Mouse (Mus musculus) testis, postnatal 14 days (tissue): ENCODE data around the gene Ric3.

Source experiments
- DNase-seq: peaks from one replicate; pipeline ENCODE4 v3.0.0; 2021; ENCODE audit warnings: low spot score

The Ric3 gene

DNA sequence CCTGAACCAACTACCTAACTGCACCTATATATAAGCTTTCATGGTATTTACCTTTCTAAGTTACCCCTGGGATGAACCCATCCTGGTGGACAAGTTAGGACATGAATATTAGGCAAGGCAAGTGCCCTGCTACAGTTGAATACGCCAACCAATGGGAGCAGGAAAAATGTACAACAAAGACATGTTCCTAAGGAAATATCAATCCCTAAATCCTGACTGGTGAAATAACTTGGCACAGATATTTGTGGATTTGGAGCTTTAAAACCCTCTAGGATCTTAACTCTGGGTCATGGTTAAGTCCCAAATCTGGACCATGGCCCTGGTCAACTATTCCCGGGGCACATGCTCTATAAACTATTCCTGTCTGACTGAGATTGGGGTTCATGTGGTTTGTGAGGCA is 37.3 kb downstream of the Ric3 start:
- no peak for DNase-seq

DNA sequence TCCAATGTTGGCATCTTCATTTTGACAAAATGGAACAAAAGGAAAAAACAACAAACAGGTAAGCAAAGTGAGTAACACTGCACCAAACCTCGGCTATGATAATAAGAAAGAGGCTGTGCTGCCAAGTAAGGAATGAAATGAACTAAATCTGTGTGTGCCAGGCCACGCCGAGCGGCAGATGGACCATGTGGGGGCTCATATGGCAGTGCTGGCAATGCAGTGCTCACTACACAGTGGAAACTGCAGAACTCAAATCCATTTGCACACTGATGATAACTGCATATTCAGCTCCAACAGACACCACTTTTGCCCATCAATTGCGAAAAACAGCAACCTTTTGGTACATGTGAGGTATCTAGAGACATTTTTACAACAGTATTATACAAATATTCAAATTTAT is 43.7 kb downstream of the Ric3 start:
- no peak for DNase-seq

DNA sequence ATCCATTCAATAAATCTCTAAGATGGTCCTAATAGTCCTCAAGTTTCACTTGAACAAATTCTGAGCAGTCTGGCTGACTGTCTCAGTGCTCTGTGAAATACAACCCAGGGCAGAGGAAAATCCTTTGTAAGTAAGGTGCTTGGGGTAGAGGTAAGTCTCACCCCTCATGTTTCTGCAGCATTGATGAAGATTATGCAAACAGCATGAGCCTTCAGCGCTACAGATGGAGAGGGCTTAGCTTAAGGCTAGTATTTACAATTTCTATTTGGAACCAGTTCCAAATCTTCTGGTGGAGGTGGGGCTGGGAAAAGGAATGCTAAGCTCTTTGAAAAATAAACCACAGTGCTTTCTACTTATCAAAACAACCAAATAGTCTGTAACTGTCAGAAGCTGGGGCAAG is 44.1 kb downstream of the Ric3 start:
- no peak for DNase-seq

DNA sequence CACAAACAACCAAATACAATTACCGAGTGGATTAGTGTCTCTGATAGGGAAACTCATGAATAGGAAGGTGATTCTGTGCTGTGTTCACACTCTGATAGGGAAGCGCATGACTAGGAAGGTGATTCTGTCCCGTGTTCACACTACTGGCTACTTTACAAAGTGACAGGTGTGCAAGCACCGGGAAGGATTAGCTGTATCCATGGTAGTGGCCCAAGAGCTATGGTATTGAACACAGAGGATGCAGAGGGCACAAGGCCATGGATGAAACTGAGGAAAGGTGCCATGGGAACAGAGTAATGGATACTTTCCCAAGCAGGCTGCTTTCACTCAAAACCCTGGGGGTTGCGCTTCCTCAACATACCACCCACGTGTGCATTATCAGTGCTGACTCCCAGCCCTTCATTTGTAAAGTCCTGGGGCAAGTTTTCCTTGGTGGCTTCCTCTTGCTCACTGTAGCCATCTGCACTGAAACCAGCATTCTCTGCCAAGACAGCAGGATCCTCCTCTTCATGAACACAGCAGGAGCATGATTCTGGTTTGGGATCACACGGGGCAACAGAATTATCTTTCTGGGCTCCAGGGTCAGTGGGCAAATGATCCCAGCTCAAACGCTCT is 44.9 kb downstream of the Ric3 start:
- DNase-seq: no peak

DNA sequence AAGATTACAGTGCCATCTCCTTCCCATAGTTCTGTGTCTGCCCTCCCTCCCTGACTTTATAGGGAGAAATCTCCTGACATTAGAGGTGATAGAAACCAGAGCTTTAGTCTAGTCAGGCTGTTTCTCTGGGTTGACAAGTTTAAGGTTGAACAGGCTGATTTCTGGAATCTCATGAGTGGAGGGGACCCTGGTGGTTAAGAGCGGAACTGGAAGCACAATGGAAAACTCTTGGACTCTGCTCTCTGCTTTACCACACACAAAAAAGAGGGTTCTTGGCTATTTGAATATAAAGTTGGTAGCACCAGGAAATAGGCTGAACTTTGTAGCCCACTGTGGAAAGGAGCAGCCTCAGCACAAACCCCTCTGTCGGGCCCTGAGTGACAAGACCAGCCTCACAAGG is 51.1 kb downstream of the Ric3 start:
- no peak for DNase-seq

DNA sequence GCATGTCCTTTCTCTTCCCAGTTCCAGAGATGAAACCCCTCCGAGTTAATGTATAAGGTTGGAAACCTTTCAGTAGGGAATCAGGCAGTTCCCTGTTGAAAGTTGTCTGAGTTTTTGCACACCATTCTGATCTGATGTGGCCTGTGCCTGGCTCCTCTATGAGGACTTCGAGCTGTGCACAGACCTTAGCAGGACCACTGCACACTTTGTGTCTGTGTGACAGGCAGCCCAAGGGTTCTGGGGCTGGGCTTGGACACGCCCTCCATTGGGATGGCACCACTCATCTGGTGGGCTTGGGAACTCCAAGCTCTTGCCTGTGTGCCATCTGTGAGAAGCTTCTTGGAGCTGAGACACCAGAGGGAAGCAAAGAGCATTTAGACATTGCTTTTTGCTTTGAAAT is 51.8 kb downstream of the Ric3 start:
- DNase-seq: no peak

DNA sequence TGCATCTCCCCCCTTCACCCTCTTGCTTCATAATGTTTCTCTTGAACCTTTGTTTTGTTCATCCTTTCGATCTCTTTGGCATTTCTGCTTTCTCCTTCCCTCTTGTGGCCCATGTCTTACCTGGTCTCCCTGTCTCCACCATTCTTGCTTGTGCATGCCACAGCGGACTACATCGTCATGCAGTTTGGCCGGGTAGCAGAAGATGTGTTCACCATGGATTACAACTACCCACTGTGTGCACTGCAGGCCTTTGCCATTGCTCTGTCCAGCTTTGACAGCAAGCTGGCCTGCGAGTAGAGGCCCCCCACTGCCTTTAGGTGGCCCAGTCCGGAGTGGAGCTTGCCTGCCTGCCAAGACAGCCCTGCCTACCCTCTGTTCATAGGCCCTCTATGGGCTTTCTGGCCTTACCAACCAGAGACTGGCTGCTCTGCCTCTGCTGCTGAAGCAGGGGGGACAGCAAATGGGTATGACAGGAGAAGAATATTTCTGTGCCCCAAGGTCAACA is 53.1 kb downstream of the Ric3 start:
- DNase-seq: no peak

DNA sequence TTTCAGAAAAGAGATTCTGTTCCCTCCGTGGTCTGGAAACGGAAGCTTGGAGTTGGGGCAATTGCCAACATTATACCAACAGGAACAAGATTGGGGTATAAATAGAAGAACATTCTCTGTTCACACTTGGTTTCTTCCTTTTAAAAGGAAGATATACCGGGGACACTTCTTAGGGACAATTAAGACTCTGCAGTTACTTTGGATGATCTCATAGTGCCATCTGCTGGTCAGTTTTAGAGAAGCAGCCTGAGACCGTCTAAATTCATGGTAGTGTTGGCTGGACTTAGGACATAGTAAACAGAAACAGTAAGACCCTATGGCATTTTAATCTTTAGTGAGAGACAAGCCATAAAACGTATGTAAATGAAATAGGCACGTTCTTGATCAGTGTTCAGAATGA is 54.9 kb downstream of the Ric3 start:
- no peak for DNase-seq

DNA sequence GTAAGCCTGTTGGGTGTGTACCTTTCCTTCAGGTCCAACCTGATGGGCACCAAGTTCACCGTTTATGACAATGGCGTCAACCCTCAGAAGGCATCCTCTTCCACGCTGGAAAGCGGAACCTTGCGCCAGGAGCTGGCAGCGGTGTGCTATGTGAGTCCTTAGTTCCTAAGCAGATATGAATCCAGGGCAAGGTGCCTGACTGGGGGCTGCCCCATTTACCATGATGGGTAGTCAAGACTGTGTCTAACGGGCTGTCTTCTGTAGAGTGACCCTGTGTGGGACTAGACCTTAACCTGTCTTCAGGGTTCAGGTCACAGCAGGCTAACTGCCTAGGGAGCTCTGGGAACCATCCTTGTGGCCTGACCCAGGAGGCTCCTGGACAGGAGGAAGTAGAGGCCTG is 55.4 kb downstream of the Ric3 start:
- no peak for DNase-seq

DNA sequence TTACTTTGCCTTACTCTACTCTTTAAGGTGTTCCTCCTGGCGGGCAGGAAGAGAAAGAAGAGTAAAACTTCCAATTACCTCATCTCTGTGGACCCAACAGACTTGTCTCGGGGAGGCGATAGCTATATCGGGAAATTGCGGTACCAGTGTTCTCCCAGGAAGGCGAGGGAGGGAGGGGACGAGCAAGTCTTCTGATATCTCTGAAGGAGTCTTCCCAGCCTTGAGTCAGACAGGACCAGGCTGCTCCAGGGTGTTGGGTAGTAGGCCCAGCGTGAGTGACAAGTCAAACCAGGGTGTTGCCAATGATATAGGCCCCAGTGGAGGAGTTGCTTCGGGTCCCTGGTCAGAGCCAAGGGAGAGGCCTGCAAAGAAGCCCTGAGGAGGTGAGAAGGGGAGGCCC is 56.2 kb downstream of the Ric3 start:
- DNase-seq: no peak

DNA sequence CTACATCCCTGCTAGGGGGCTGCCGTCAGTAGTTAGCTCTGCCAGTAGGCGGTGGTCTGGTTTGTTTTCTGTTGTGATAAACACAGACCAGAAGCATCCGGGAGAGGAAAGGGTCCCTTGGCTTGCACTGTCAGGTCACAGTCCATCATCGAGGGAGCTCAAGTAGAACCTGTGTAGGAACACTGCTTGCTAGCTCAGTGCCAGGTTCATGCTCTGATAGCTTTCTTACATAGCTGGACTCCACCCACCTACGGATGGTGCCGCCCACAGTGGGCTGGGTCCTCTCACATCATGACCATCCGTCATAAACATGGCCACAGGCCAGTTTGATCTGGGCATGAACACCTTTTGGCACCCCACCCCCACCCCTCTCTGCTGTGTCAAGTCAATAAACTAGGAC is 57.4 kb downstream of the Ric3 start:
- no peak for DNase-seq

DNA sequence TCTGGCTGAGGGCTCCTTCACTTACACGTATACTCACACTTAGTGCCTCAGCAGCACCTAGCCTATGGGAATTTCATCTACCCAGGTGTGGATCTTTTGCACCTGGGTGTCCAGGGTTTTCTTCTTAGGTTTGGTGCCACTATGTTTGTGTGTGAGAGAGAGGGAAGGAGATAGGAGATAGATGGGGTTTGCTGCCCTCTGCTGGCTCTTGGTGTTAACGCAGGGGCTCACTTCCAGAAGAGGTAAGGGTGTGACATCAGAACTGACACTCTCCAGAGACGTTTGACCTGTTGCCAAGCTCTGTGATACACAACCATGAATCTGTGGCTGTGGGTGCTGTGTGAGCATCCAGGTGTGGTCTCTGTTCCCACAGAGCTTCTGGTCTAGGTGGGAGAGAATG is 61.7 kb downstream of the Ric3 start:
- no peak for DNase-seq

DNA sequence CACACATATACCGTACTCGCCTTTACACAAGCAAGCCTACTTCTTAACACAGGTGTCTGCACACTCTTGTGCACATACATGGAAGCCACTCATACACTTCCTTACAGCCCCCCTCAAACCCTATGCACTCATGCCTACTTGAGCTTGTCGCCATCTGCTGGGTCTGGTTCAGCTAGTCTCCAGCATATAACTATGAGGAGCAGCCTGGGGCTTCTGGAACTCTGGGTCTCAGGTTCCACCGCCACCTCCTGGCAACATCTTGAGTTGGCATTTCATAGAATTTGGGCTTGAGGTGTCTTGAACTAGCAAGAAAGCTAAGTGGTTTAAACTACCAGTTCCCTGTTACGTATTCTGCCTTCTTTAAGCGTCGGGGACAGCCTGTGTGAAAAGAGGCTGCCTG is 63.9 kb downstream of the Ric3 start:
- no peak for DNase-seq

DNA sequence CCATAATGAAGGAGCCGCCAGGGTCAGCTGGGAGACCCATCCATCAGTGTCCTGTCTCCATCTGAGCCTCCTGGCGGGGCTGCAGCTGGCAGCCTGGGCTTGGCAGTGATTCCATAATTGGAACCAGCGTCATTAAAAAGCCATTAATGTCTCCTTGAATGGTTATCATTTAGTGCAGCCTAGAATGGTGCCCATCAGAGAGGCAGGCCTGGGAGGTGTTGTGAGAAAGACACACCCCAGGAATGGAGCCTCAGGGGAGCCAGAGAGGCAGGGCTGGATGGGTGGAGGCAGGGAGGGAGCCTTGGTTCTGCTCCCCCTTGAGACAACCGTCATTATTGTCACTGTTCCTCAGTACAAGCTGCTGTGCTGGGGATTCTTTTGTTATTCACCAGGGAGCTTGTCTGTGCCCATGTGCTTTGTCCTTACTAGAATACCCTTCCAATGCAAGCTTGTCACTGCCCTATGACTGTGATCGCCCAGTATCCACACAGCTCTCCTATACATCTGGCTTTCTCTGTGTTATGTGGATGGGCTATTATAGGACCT is 66.7 kb downstream of the Ric3 start:
- DNase-seq: no peak

DNA sequence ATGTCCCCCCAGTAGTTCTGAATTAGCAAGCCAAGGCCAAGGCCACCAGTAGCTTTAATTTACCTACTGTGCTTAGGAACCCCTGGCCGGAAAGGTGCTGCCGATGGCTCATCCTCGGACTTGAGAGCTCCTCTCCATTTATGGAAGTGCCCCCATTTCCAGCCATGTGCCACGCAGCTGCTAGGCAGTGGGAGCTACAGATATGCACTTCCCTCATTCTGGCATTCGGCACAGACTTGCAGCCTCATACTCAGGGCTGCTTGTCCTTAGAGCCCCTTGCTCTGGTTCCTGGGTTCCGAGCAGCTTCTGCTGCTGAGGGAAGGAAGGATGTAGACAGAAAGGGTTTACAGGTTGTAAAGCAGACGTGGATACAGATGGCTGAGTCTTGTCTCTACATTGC is 68.3 kb downstream of the Ric3 start:
- DNase-seq: no peak

DNA sequence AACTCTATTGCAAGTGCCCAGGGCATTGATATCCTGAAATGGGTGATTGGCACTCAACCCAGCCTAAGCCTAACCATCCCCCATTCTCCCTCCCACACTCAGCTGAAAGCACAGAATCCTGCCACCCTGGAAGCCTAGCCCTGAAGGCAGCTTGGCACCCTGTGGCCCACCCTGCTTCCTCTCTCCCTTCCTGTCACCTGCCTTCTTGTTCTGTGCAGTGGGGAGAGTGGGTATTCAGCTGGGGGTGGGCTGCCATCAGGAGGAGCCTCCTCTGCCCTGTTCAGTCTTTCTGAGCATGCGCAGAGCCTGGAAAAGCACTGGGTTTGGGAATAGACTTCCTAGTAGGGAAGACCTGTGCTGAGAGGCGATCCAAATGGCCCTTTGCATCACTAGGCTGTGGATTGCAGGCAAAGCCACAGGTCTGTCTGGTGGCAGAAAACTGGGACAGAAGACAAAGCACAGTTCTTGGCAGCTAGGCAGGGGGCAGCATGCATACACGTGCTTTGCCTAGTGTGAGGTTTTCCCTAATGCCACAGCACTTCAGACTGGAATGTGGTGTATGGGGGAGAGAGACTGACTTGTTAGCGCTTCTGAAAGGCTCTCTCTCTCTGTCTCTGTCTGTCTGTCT is 70.0 kb downstream of the Ric3 start:
- no peak for DNase-seq

DNA sequence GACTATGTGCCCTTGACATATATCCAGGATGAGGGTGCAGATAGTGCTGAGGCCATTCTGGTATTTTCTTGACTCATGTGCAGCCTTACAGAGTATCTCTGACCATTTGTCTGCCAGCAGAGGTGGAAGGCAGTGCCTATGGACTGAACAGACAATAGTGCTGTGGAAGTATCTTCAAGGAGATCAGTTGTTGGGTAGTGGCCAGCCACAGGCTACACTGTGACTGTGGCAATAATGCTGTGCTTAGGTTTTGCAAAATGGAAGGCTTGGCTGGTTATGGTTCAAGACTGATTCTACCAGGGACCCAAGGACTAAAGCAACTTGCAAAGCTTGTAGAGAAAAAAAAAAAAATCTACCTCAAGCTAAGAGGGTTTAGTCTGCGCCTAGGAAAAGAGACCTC is 70.6 kb downstream of the Ric3 start:
- no peak for DNase-seq

DNA sequence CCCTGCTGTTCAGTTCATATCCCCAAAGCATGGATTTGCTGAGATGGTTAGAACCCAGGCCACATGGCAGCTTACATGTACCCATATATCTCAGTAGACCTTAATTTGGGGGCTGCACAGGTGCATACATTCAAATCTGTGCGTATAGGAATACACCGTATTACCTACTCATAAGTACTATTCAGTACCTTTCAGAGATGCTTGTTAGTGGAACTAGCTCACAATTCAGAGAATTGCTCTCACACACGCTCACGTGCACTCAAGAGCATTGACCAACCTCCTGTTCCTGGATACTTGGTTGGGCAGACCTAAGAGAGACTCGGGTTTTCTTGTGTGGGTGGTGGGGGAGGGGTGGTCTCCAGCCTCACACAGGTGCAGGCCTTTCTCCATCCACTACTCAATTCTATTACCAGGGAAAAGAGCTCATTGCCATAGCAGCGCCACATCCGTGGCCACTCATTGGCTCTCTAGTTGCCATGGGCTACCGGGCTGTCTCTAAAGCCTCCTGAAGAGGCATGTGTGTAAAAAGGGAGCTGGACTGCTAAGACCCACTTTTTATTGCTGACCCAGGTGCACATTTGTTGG is 71.4 kb downstream of the Ric3 start:
- peak; percentile 24 for DNase-seq

DNA sequence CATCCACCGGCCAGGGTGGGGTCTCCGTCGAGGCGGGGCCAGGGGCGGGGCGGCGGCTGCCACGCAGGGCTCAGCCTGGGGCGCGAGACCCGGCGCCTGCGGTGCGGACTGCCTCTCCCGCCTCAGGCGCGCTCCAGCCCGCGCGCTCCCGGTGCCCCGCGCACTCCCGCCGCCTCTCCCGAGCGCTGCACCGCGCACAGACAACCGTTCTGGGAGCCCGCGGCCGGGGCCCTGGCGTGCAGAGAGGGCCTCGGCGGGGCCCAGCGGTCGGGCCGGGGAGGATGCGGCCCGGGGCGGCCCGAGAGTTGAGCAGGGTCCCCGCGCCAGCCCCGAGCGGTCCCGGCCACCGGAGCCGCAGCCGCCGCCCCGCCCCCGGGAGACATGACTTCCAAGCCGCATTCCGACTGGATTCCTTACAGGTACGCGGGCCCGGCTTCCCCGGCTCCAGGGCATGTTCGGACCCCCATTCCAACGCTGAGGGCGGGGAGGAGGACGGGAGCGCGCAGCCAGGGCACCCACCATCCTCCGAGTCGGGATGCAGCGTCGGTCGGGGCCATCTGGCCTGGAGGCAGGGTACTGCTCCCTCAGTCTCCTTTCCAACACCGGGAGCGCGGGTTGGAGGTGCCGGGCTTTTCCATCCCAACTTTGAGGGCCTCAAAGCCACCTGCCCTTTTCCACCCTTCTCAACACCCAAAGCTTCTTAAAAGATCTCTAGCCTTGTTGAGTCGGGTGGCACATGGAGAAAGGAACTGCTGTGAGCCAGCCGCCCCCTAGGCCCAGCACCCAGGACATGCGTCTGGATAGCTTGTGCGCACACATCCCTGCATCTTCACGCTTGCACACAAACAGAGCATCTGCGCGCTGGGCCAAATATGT is 72.2 kb downstream of the Ric3 start:
- peak; percentile 47 for DNase-seq

DNA sequence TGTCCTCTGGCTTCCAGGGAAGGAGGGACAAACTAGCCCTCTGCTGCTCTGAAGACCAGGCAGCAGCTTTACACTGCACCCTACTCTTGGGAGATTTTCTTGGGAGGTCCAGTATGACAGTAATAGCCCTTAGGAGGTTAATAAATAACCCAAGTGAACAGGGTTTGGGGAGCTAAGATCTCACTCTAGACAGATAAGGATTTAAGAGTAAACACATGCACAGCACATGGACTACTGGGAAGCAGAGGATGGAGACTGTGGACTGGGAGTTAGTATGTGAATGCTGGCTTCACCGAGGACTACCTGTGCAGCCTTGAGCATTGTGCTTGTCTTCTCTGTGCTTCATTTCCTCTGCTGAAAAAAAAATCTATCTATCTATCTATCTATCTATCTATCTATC is 73.9 kb downstream of the Ric3 start:
- DNase-seq: no peak

DNA sequence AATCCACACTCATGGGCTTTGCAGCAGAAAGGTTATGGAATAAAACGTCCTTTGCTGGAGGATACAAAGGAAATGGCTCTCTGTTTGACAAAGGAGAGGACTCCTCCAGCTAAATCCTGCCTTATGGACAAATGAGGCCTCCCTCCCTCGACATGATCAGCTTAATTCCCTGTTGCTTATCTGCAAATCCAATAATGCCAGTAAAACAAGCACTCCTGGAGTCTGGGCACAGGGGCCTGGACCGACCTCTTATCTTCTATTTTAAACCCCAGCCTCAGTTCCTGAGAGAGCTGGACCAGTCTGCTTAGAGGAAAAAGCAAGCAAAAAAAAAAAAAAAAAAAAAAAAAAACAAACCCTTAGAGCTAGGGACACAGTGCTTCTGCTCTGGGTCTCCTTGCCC is 79.5 kb downstream of the Ric3 start:
- DNase-seq: no peak

DNA sequence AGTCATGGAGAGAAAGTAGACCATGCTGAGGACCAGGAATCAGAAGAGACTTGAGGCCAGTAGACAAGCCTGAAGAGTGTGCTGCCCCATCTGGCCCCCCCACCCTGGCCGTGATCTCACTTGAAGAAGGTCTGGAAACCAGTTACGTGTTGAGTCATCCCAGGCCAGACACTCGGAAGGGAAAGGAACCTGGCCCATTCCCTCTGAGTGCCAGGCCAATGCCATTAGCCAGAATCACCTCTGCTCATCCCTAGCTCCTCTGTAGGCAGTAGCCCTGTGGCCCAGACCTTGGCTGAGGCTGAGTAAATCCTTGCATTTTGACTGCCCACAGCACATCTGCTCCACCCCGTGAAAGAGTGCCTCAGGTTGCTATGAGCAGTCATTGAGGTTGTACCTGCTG is 81.2 kb downstream of the Ric3 start:
- DNase-seq: no peak
